Mouse (Mus musculus) heart, adult 2 months (tissue): ENCODE data around the gene Gm10337.

ENCODE experiments used
- CTCF ChIP-seq: fragments of 200-600 bp; IDR thresholded peaks from 2 replicates; pipeline ENCODE4 v1.8.1; 2022; ENCODE audit warnings: antibody characterized with exemption, mild to moderate bottlenecking, moderate library complexity
- POLR2A ChIP-seq: fragments of 200-500 bp; IDR thresholded peaks from 2 replicates; pipeline ENCODE4 v1.6.1; 2011; ENCODE audit warnings: mild to moderate bottlenecking, low read depth, low read length, control low read depth; ENCODE audit not compliant: insufficient read depth

GRCm38 (mm10) chr15:102473246-102473645 is 30.3 kb upstream of the Gm10337 start:
- TF ChIP-seq POLR2A = no peak
- TF ChIP-seq CTCF = no peak
